Mouse (Mus musculus): ENCODE measurements around the gene Edil3. TPM values are rescaled to one million over a fixed set of nuclear protein-coding genes. Genes with fewer than 3 reads are reported as not detected.

The Edil3 gene
- 10 to 100 TPM; 87.5 to 88.0 TPM for total RNA-seq (2021)

DNA sequence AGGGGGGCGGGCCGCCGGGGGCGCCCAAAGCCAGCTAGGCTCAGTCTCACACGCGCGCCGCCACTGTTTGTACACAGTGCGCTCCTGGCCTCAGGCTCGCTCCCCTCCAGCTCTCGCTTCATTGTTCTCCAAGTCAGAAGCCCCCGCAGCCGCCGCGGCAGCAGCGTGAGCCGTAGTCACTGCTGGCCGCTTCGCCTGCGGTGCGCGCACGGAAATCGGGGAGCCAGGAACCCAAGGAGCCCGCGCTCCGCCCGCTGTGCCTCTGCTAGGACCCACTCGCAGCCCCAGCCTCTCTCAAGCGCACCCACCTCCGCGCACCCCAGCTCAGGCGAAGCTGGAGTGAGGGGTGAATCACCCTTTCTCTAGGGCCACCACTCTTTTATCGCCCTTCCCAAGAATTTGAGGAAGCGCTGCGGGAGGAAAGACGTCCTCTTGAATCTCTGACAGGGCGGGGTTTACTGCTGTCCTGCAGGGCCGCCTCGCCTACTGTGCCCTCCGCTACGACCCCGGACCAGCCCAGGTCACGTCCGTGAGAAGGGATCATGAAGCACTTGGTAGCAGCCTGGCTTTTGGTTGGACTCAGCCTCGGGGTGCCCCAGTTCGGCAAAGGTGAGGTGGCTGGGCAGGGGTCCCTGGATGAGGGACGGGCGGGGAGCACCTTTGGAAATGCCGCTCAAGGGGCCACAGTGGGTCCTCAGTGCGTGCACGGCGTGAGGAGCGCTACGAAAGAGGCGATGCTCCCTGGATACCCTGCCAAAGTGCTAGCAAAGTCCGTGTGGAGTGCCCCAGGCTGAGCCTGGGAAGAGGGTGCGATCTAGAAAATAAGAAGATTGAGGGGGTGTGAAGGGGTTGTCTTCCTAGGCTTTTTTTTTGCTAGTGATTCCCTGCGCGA lies at the start of gene Edil3:
Gene Edil3, plus strand, starts transcription at position 33 of the 892 bp plus-strand sequence.
- DNase-seq (ENCODE audit: low spot score in 2 of 2), result peak; percentile 63 to 70
- intact Hi-C loops (cut with DNase I), result loop anchor here (10.0 kb wide), 2 partner anchors 207 to 713 kb away; partner anchors contain the start of gene Hapln1

GRCm38 (mm10) chr13:88799186-88799585 lies 22.1 kb upstream of the Edil3 start:
- DNase-seq (ENCODE audit: low spot score in 2 of 2), result no peak
- intact Hi-C loops (cut with DNase I), result no loop called here

DNA sequence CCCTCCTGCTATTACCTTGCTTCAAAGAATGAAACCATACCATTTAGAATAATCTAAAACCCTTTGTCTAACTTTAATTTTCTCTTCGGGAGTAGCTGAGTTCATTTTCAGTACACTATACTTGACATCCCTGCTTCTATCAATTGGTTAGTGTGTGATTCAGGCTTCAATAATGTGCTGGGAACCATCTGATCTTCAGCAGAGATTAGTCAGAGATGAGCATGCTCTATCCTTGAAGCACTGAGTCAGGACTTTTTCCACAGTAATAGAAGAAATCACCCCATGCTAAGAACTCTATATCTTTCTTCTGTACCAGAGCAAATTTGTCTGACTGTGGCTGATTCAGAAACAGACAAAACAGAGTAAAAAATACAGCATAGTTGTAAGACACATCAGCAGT lies 20.3 kb upstream of the Edil3 start:
- intact Hi-C loops (cut with DNase I), result no loop called here
- no peak for DNase-seq (ENCODE audit: low spot score in 2 of 2)

GRCm38 (mm10) chr13:88805838-88806237 lies 15.4 kb upstream of the Edil3 start:
- intact Hi-C loops (cut with DNase I), result no loop called here
- DNase-seq (ENCODE audit: low spot score in 2 of 2), result no peak

- intact Hi-C loops (cut with DNase I), result no loop called here
These were observed 15.0 kb upstream of the Edil3 start for GRCm38 (mm10) chr13:88806269-88806668.

GRCm38 (mm10) chr13:88810097-88810496 lies 11.2 kb upstream of the Edil3 start:
- intact Hi-C loops (cut with DNase I), result no loop called here
- no peak for DNase-seq (ENCODE audit: low spot score in 2 of 2)

More at GRCm38 (mm10) chr13:88806269-88806668, 15.0 kb upstream of the Edil3 start:
- DNase-seq (ENCODE audit: low spot score in 2 of 2), result no peak

DNA sequence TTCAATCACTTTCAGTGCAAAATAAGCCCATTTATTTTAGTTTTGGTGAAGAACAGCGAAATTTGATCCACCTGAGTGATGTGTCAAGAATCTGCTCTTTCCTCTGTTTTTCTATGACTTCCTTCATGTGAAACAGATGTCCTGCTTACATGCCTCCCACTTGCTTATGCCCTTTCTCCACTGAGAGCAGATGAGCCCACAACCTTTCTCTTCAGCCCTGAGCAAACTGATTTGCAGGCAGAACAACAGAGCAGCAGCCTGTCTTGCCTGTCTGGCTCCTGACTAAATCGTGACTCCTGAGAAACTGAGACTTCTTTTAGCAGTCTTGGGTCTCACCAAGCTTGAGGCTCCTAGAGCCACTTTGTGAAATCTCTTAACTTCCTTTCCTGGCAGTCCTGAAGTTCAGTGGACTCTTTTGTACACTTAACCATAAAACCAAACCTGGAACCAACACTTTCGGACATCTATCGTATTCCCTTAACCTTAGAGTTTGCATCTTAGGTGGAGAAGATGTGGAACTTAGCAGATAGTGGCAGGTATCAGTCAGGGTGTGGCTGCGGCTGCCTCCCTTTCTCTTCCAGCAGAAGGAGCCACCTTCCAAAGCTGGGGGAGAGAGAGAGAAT lies 475 bp upstream of the Edil3 start:
- intact Hi-C loops (cut with DNase I), result loop anchor here (10.0 kb wide), 2 partner anchors 206 to 714 kb away; partner anchors contain the start of gene Hapln1
- DNase-seq (ENCODE audit: low spot score in 2 of 2), result peak in 1 of 2 experiments; percentile 13

DNA sequence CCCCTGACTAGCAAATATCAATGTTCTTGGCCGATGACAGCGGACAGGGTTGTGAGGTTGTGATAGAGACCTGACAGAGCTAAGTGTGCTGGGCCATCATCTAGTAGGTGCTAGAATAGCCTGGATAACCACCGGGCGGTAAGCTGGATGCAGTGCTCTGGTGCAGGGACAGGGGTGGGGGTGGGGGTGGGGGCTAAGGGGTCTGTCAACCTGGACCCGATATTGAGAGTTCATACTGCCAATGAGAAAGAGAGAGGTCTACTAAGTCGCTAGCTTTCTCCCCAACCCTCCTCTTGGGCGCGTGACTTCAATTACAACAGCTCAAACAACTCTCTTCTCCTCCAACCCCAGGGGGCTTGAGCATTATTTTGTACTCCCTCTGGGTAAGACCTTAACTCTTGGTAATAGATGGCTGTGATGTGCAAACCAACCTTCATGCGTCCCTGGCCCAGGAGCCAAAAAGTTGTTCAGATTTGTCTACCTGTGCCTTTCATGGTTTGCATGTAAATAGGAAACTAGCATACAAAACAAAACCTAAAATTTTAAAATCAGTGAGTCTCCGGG lies 1.1 kb downstream of the Edil3 start:
- intact Hi-C loops (cut with DNase I), result loop anchor here (10.0 kb wide), 2 partner anchors 208 to 712 kb away; partner anchors contain the start of gene Hapln1

GRCm38 (mm10) chr13:88822976-88823521 lies 1.8 kb downstream of the Edil3 start:
- peak; percentile 47 to 60 for DNase-seq (ENCODE audit: low spot score in 2 of 2)
- intact Hi-C loops (cut with DNase I), result loop anchor here (10.0 kb wide), 2 partner anchors 208 to 712 kb away; partner anchors contain the start of gene Hapln1

More for the DNA sequence above, 1.1 kb downstream of the Edil3 start:
- peak; percentile 39 to 43 for DNase-seq (ENCODE audit: low spot score in 2 of 2)

GRCm38 (mm10) chr13:88823522-88824419 lies 2.5 kb downstream of the Edil3 start:
- peak; percentile 59 to 62 for DNase-seq (ENCODE audit: low spot score in 2 of 2)
- intact Hi-C loops (cut with DNase I), result loop anchor here (10.0 kb wide), 2 partner anchors 209 to 711 kb away; partner anchors contain the start of gene Hapln1

GRCm38 (mm10) chr13:88824441-88824840 lies 3.2 kb downstream of the Edil3 start:
- intact Hi-C loops (cut with DNase I), result loop anchor here (10.0 kb wide), 2 partner anchors 210 to 710 kb away; partner anchors contain the start of gene Hapln1

GRCm38 (mm10) chr13:88828362-88828761 lies 7.1 kb downstream of the Edil3 start:
- DNase-seq (ENCODE audit: low spot score in 2 of 2), result no peak
- intact Hi-C loops (cut with DNase I), result loop anchor here (10.0 kb wide), 2 partner anchors 214 to 706 kb away; partner anchors contain the start of gene Hapln1

More at GRCm38 (mm10) chr13:88824441-88824840, 3.2 kb downstream of the Edil3 start:
- DNase-seq (ENCODE audit: low spot score in 2 of 2), result no peak

- DNase-seq (ENCODE audit: low spot score in 2 of 2), result no peak
- intact Hi-C loops (cut with DNase I), result no loop called here
These were observed 12.5 kb downstream of the Edil3 start for GRCm38 (mm10) chr13:88833732-88834131.

GRCm38 (mm10) chr13:88849739-88850138 lies 28.5 kb downstream of the Edil3 start:
- intact Hi-C loops (cut with DNase I), result no loop called here
- DNase-seq (ENCODE audit: low spot score in 2 of 2), result no peak

- intact Hi-C loops (cut with DNase I), result no loop called here
- DNase-seq (ENCODE audit: low spot score in 2 of 2), result no peak
These were observed 58.7 kb downstream of the Edil3 start for GRCm38 (mm10) chr13:88879960-88880359.

GRCm38 (mm10) chr13:88890728-88891127 lies 69.5 kb downstream of the Edil3 start:
- intact Hi-C loops (cut with DNase I), result no loop called here
- DNase-seq (ENCODE audit: low spot score in 2 of 2), result no peak

- intact Hi-C loops (cut with DNase I), result no loop called here
- DNase-seq (ENCODE audit: low spot score in 2 of 2), result no peak
These were observed 78.8 kb downstream of the Edil3 start for GRCm38 (mm10) chr13:88900046-88900445.

GRCm38 (mm10) chr13:88907405-88907804 lies 86.1 kb downstream of the Edil3 start:
- intact Hi-C loops (cut with DNase I), result no loop called here
- no peak for DNase-seq (ENCODE audit: low spot score in 2 of 2)
